Mouse (Mus musculus) heart, adult 2 months (tissue): ENCODE data around the gene Ltbr. TPM values are rescaled to one million over a fixed set of nuclear protein-coding genes. Genes with fewer than 3 reads are reported as not detected.

Source experiments
- DNase-seq, 2 experiments: peaks; one replicate each; pipeline ENCODE4 v3.0.0; 2021
- H3K27ac ChIP-seq: fragments of 200-600 bp; 2 replicates; pipeline ENCODE4 v1.8.1; 2022
- H3K27me3 ChIP-seq: fragments of 200-500 bp; 2 replicates; pipeline ENCODE4 v1.6.1; 2012; ENCODE audit warnings: mild to moderate bottlenecking, low read length, inconsistent platforms, mixed read lengths; ENCODE audit not compliant: control insufficient read depth, insufficient read depth
- H3K36me3 ChIP-seq: fragments of 200-500 bp; 2 replicates; pipeline ENCODE4 v1.6.1; 2012; ENCODE audit warnings: low read length, inconsistent platforms; ENCODE audit not compliant: control insufficient read depth, insufficient read depth
- H3K4me1 ChIP-seq: fragments of 200-500 bp; 2 replicates; pipeline ENCODE4 v1.6.1; 2011; ENCODE audit warnings: low read length; ENCODE audit not compliant: control insufficient read depth, insufficient read depth
- H3K4me3 ChIP-seq: fragments of 200-600 bp; 2 replicates; pipeline ENCODE4 v1.8.1; 2022
- H3K79me2 ChIP-seq: fragments of 200-500 bp; replicated peaks from 2 replicates; pipeline ENCODE4 v1.6.1; 2012; ENCODE audit warnings: mild to moderate bottlenecking, inconsistent platforms, low read length, moderate library complexity, mixed read lengths; ENCODE audit not compliant: control insufficient read depth, insufficient read depth
- H3K9ac ChIP-seq: fragments of 200-500 bp; 2 replicates; pipeline ENCODE4 v1.6.1; 2012; ENCODE audit warnings: low read depth, mild to moderate bottlenecking, control low read depth, inconsistent platforms, low read length, mixed read lengths
- CTCF ChIP-seq: fragments of 200-600 bp; IDR thresholded peaks from 2 replicates; pipeline ENCODE4 v1.8.1; 2022; ENCODE audit warnings: antibody characterized with exemption, mild to moderate bottlenecking, moderate library complexity
- EP300 ChIP-seq: fragments of 200-500 bp; IDR thresholded peaks from 2 replicates; pipeline ENCODE4 v1.6.1; 2011; ENCODE audit warnings: low read depth, low read length, control low read depth; ENCODE audit not compliant: insufficient read depth
- POLR2A ChIP-seq: fragments of 200-500 bp; IDR thresholded peaks from 2 replicates; pipeline ENCODE4 v1.6.1; 2011; ENCODE audit warnings: mild to moderate bottlenecking, low read depth, low read length, control low read depth; ENCODE audit not compliant: insufficient read depth
- WGBS: fragments of 180-500 bp; shearing (Covaris S2); methylation state at CpG from one replicate; pipeline ENCODE4 v1.1.7; 2018; 5-methylcytosine and 5-hydroxymethylcytosine counted together
- intact Hi-C: fragments of 180-260 bp; cut with DNase I; formaldehyde crosslinking; loops from one replicate; pipeline ENCODE4 v1.15.1; 2025
- polyA plus RNA-seq: library from polyadenylated mRNA; depleted of rRNA; stranded (reverse); fragments of >200 nt; gene quantifications from 2 replicates; pipeline ENCODE4 v1.2.3, GENCODE M21; 2012
- total RNA-seq, 2 experiments: library from RNA; stranded (reverse); gene quantifications; 2 replicates each; pipeline ENCODE4 v1.2.3; 2021

Ltbr gene
- total and polyA plus RNA-seq, 3 experiments: 28.2 to 36.5 (median 28.8) TPM

DNA sequence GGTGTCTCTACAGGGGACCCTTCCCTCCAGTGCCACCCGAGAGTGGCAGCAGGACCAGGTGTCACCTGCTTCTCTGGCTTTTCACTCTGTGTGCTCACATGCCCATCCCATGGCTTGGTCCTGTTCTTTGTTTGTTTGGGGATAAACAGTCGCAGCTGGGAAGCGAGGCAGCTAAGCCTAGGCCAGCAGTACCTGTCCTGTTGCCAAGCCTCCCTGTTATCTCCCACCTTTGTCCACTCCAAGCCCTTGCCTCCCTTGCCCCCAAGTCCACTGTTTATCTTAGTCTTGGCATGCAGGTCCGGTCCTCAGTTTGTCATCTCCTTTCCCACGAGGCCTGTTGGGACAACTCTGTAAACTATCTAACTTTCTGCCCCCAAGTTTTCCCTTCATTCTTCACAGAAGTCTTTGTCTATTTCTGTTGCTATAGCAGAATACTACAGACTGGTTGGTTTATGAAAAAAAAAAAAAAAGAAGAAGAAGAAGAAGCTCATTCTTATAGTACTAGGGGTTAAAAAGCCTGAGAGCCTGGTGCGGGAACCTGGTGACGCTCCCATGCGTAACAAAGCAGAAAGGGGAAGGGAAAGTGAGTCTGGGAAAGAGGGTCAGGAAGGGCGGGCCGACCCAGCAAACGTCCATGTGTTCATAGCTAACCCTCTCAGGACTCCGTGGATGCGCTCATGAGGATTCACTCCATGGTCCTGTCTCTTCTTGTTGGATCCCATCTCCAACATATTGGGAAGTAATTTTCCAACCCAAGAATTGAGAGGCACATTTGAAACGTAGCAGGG is 19.6 kb upstream of the Ltbr start:
- H3K36me3 ChIP-seq: no peaks in the 10 kb centered on the region
- H3K79me2 ChIP-seq: no peaks in the 10 kb centered on the region
- intact Hi-C loops: no loop called here
- no peaks in the 10 kb centered on the region; the same call in 1 of the 2 replicates for H3K4me1 ChIP-seq
- H3K4me3 ChIP-seq: no peak overlapping the region
- no peak for DNase-seq
- 72% methylated on average over 14 of the region's 14 CpGs for WGBS
- H3K27ac ChIP-seq: no peak overlapping the region
- no peak overlapping the region for H3K9ac ChIP-seq
- no peaks in the 10 kb centered on the region for H3K27me3 ChIP-seq
- no peak for TF ChIP-seq CTCF
- TF ChIP-seq EP300: no peak
- TF ChIP-seq POLR2A: no peak

DNA sequence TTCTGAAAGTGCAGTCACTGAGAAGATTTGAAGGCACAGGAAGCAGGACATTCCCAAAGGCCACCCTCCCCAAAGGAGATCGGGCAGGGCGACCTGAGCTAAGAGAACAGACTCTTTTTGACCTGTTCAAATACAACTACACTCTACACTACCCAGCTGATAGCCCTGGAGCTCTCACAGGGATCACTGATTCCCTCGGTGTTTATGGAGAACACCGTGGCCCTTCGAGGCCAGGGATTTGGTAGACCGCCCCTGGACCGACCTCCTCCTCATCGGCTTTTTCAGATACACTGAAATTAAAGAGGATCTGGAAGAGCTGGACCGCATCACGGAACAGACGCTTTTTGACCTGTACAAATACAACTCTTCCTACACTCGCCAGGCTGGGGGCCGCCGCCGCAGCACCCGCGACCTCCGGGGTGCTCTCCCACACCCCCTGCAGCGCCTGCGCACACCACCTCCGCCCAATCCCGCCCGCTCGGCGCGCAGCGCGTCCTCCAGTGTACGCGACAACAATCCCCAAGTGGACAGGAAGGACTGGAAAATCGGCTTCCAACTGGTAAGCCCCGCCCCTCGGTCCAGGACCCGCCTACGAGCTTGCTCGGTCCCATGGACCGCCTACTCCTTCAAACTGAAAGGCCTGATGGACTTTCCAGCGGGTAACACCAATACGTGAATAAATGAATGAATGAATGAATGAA is 17.1 kb upstream of the Ltbr start:
- no peak for TF ChIP-seq EP300
- TF ChIP-seq POLR2A: peak; percentile 96
- peak; percentile 38 for TF ChIP-seq CTCF
- H3K4me3 ChIP-seq: peak overlapping the region; percentile 55
- H3K4me1 ChIP-seq: no peaks in the 10 kb centered on the region; the same call in 1 of the 2 replicates
- H3K9ac ChIP-seq: peak overlapping the region; percentile 77
- H3K27me3 ChIP-seq: no peaks in the 10 kb centered on the region
- no peaks in the 10 kb centered on the region for H3K79me2 ChIP-seq
- WGBS: 2% methylated on average over 39 of the region's 39 CpGs
- no peaks in the 10 kb centered on the region for H3K36me3 ChIP-seq
- peak; percentile 94 to 95 for DNase-seq
- peak overlapping the region; percentile 81 for H3K27ac ChIP-seq
- intact Hi-C loops: loop anchor here (2.0 kb wide), 1 partner anchor 18 kb away; the partner anchor contains the start of gene Tnfrsf1a

DNA sequence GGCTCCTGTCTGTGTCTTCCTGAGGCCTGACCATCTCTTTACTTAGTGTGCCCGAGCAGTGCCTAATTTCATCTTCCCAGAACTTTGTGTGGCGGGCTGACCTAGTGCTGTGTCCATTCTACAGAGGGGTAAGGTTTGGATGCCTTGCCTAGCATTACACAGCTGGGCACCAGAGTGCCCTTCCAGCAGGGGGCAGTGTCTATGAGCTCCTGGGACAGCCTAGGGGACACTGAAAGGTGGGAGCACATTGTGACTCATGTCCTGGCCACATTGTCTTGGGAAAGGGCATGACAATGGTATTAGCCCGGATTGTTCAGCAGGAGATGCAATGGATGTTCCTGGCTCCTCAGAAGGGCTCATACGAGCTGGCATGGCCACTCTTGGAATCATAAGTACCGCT is 14.6 kb upstream of the Ltbr start:
- Histone ChIP-seq H3K4me3 (no peak overlapping the region), H3K79me2 (no peaks in the 10 kb centered on the region), H3K36me3 (no peaks in the 10 kb centered on the region), H3K27ac (no peak overlapping the region), H3K27me3 (no peaks in the 10 kb centered on the region), H3K4me1 (no peaks in the 10 kb centered on the region; the same call in 1 of the 2 replicates), H3K9ac (no peak overlapping the region)
- WGBS: 65% methylated on average over 5 of the region's 5 CpGs
- DNase-seq: peak; percentile 61 to 75
- TF ChIP-seq CTCF: peak; percentile 89
- TF ChIP-seq POLR2A: no peak
- TF ChIP-seq EP300: 0 out of 2 replicates have a peak, but pooled peaks have one; percentile 60
- intact Hi-C loops: loop anchor here (1.0 kb wide), 2 partner anchors 14 to 36 kb away; no protein-coding TSS in a partner anchor

DNA sequence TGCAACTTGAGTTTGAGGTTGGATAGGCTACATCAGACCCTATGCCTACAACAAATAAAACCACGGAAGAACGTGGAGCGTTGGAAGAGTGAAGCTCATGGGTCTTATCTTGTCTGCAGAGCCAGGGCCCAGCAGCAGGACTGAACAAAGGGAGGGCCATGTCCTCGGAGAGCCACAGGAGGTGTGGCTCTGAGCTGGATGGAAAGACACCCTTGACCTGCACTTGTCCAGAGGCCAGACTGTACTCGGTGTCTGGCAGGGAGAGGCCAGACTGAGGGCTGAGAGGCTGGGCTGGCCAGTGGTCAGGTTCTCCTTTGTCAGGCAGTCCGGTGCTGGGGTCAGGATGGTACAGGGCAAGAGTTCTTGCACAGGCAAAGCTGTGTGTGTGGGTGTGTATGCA is 11.7 kb upstream of the Ltbr start:
- Histone ChIP-seq H3K27ac (no peak overlapping the region), H3K79me2 (no peaks in the 10 kb centered on the region), H3K27me3 (0 out of 2 replicates have a peak, but pooled peaks cover 2% of the 10 kb centered on the region), H3K4me1 (no peaks in the 10 kb centered on the region), H3K9ac (no peak overlapping the region), H3K36me3 (no peaks in the 10 kb centered on the region), H3K4me3 (no peak overlapping the region)
- WGBS: 26% methylated on average over 6 of the region's 6 CpGs
- DNase-seq: peak in 1 of 2 experiments; percentile 26
- TF ChIP-seq EP300 (no peak), POLR2A (no peak), CTCF (no peak)
- intact Hi-C loops: no loop called here

DNA sequence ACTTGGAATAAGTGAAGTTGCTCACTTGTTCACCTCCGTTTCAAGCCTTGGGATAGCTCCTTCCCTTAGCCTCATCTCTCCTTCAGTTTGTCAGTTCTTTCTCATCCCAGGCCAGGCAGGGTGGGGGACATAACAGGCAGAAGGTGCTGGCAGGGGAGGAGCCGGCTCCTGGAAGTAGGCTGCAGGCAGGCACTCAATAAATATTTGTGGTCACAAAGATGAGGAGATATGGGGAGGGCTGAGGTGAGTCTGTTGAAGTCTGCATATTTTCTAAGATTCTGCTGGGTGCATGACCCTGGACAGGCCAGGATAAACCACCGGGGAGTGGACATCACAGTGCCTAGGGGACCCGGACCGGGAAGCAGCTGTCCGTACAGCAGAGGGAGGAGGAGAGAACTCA is 9.9 kb upstream of the Ltbr start:
- H3K9ac ChIP-seq: no peak overlapping the region
- no peak overlapping the region for H3K4me3 ChIP-seq
- intact Hi-C loops: no loop called here
- no peak for DNase-seq
- 0 out of 2 replicates have a peak, but pooled peaks cover 2% of the 10 kb centered on the region for H3K27me3 ChIP-seq
- no peaks in the 10 kb centered on the region for H3K4me1 ChIP-seq
- no peak for TF ChIP-seq POLR2A
- no peak for TF ChIP-seq EP300
- no peak for TF ChIP-seq CTCF
- no peaks in the 10 kb centered on the region for H3K36me3 ChIP-seq
- H3K79me2 ChIP-seq: no peaks in the 10 kb centered on the region
- 69% methylated on average over 6 of the region's 6 CpGs for WGBS
- no peak overlapping the region for H3K27ac ChIP-seq
